Mouse (Mus musculus): Measurements from ENCODE around the gene Top2a. TPM values are rescaled to one million over a fixed set of nuclear protein-coding genes. Genes with fewer than 3 reads are reported as not detected.
A peak's percentile ranks its signal among the peaks of the same experiment; 100 is the strongest.
"Not testable (repeated sequence)": the region's sequence is repeated elsewhere in the genome, so short reads cannot be mapped to it uniquely, and the experiment has no call there.

The Top2a gene
- polyA plus RNA-seq, 1 experiment from 2014 or later: 190 TPM

- Histone ChIP-seq H3K36me3 (peaks cover 74% of the 10 kb centered on the region), H3K9ac (no peak overlapping the region), H3K27ac (no peak overlapping the region), H3K9me3 (no peaks in the 10 kb centered on the region), H3K4me3 (no peak overlapping the region), H3K4me2 (replicated peaks) (no peak overlapping the region), H3K27me3 (replicated peaks) (no peaks in the 10 kb centered on the region), H3K4me1 (no peaks in the 10 kb centered on the region)
- ATAC-seq (ENCODE audit: low FRiP score, low read depth): no peak
- 84% methylated on average over 11 of the region's 11 CpGs for WGBS
Measured at GRCm38 (mm10) chr11:98999243-98999642, 24.7 kb downstream of the Top2a start.

DNA sequence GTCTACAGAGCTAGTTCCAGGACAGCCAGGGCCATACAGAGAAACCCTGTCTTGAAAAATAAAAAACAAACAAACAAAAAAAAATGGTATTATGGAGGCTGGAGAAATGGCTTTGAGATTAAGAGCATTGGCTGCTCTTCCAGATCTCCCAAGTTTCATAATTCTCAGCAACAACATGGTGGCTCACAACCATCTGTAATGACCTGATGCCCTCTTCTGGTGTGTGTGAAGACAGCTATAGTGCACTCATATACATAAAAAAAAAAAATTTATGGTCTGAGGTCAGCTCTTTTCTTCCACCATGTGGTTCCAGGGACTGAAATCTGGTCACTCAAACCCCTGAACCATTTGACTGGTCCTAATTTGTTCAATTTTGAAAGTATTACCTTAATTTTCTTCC lies 25.2 kb downstream of the Top2a start:
- Histone ChIP-seq H3K9me3 (no peaks in the 10 kb centered on the region), H3K9ac (no peak overlapping the region), H3K4me1 (no peaks in the 10 kb centered on the region), H3K27me3 (replicated peaks) (no peaks in the 10 kb centered on the region), H3K27ac (no peak overlapping the region), H3K36me3 (peaks cover 75% of the 10 kb centered on the region), H3K4me3 (no peak overlapping the region), H3K4me2 (replicated peaks) (no peak overlapping the region)
- no peak for ATAC-seq (ENCODE audit: low FRiP score, low read depth)

GRCm38 (mm10) chr11:98997659-98998058 lies 26.3 kb downstream of the Top2a start:
- ATAC-seq (ENCODE audit: low FRiP score, low read depth): no peak
- H3K9ac ChIP-seq: no peak overlapping the region
- H3K4me3 ChIP-seq: no peak overlapping the region
- no peaks in the 10 kb centered on the region for H3K9me3 ChIP-seq
- no peak overlapping the region for H3K4me2 ChIP-seq (replicated peaks)
- H3K4me1 ChIP-seq: no peaks in the 10 kb centered on the region
- peaks cover 78% of the 10 kb centered on the region for H3K36me3 ChIP-seq
- no peaks in the 10 kb centered on the region for H3K27me3 ChIP-seq (replicated peaks)
- H3K27ac ChIP-seq: no peak overlapping the region
- 95% methylated on average over 4 of the region's 4 CpGs for WGBS

DNA sequence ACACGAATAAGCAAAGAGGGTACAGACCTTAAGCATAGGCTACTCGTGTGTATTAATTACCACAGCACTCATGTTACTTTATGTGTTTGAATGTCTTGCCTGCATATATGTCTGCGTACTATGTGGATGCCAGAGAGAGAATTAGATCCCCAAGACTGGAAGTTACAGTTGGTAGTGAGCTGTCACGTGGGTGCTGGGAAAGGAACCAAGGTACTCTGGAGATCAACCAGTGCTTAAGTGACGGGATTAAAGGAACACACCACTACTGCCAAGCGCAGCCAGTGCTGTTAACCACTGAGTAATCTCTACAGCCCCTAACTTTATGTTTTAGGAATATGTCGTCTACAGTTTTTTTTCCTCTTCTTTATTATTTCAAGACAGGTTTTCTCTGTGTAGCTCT lies 28.0 kb downstream of the Top2a start:
- ATAC-seq (ENCODE audit: low FRiP score, low read depth): no peak
- Histone ChIP-seq H3K4me2 (replicated peaks) (no peak overlapping the region), H3K9me3 (no peaks in the 10 kb centered on the region), H3K4me3 (no peak overlapping the region), H3K4me1 (no peaks in the 10 kb centered on the region), H3K27ac (no peak overlapping the region), H3K36me3 (peaks cover 71% of the 10 kb centered on the region), H3K27me3 (replicated peaks) (no peaks in the 10 kb centered on the region), H3K9ac (no peak overlapping the region)
- 96% methylated on average over 7 of the region's 7 CpGs for WGBS

- H3K4me2 ChIP-seq (replicated peaks): no peak overlapping the region
- no peak for ATAC-seq (ENCODE audit: low FRiP score, low read depth)
- H3K4me3 ChIP-seq: no peak overlapping the region
- no peaks in the 10 kb centered on the region for H3K9me3 ChIP-seq
- no peaks in the 10 kb centered on the region for H3K4me1 ChIP-seq
- no peaks in the 10 kb centered on the region for H3K27me3 ChIP-seq (replicated peaks)
- peaks cover 34% of the 10 kb centered on the region for H3K36me3 ChIP-seq
- H3K9ac ChIP-seq: no peak overlapping the region
- no peak overlapping the region for H3K27ac ChIP-seq
- 83% methylated on average over 6 of the region's 6 CpGs for WGBS
Measured at GRCm38 (mm10) chr11:98990866-98991265, 33.1 kb downstream of the Top2a start.

DNA sequence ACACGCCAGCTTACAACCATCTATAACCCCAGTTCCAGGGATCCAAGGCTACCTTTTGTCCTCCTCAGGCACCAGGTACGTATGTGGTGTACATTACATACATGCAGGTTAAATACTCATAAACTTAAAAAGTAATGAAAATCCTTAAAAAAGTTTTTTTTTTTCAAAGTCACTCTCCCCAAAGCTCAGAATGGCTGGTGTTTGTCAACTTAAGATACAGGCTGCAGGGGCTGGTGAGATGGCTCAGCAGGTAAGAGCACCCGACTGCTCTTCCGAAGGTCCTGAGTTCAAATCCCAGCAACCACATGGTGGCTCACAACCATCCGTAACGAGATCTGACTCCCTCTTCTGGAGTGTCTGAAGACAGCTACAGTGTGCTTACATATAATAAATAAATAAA lies 35.7 kb downstream of the Top2a start:
- peaks cover 14% of the 10 kb centered on the region; the same call in 1 of the 2 replicates for H3K36me3 ChIP-seq
- H3K27ac ChIP-seq; H3K4me3 ChIP-seq; H3K4me2 ChIP-seq (replicated peaks); H3K27me3 ChIP-seq (replicated peaks); H3K9me3 ChIP-seq; ATAC-seq (ENCODE audit: low FRiP score, low read depth); H3K9ac ChIP-seq; H3K4me1 ChIP-seq: not testable (repeated sequence)
- WGBS: 96% methylated on average over 6 of the region's 6 CpGs

DNA sequence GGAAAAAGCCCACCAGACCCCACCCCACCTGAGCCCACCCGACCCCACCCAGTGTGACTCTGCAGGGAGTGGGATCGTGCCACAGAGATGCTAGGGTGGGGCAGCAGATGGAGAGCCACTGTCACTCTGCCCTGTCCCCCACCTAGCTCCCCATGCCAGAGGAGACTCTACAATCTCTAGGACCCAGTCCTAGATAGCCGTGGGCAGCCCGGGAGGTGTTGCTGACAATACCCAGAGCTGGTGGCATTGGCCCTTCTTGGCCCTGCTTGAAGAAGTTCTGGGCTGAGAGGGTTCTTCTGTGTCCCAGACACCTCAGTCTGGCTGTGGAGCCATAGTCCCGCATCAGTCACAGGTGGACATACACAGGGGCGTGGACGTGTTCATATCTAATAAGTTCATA lies 38.4 kb downstream of the Top2a start:
- ATAC-seq (ENCODE audit: low FRiP score, low read depth): no peak
- 93% methylated on average over 7 of the region's 7 CpGs for WGBS
- H3K4me1 ChIP-seq: peaks cover 26% of the 10 kb centered on the region

GRCm38 (mm10) chr11:98983551-98983950 lies 40.4 kb downstream of the Top2a start:
- H3K27me3 ChIP-seq (replicated peaks): 0 out of 2 replicates have a peak, but pooled peaks cover 11% of the 10 kb centered on the region
- no peak overlapping the region for H3K9ac ChIP-seq
- no peak for ATAC-seq (ENCODE audit: low FRiP score, low read depth)
- no peak overlapping the region; the same call in 1 of the 2 replicates for H3K4me3 ChIP-seq
- H3K36me3 ChIP-seq: no peaks in the 10 kb centered on the region
- no peak overlapping the region for H3K27ac ChIP-seq
- H3K4me2 ChIP-seq (replicated peaks): peak overlapping the region; percentile 90
- H3K4me1 ChIP-seq: peaks cover 34% of the 10 kb centered on the region
- H3K9me3 ChIP-seq: no peaks in the 10 kb centered on the region
- 49% methylated on average over 8 of the region's 8 CpGs for WGBS

More for the DNA sequence above, 38.4 kb downstream of the Top2a start:
- Histone ChIP-seq H3K9ac (no peak overlapping the region), H3K27ac (no peak overlapping the region), H3K4me2 (replicated peaks) (no peak overlapping the region), H3K27me3 (replicated peaks) (0 out of 2 replicates have a peak, but pooled peaks cover 11% of the 10 kb centered on the region), H3K4me3 (no peak overlapping the region), H3K9me3 (no peaks in the 10 kb centered on the region), H3K36me3 (no peaks in the 10 kb centered on the region)

- H3K4me2 ChIP-seq (replicated peaks): peak within 1 kb of the TSS; percentile 90
- ATAC-seq (ENCODE audit: low FRiP score, low read depth): peak; percentile 15; the same call in 1 of the 2 replicates
- H3K4me1 ChIP-seq: peaks cover 35% of the 10 kb centered on the region
- H3K27ac ChIP-seq: peak within 1 kb of the TSS; percentile 77
- no peaks in the 10 kb centered on the region for H3K36me3 ChIP-seq
- H3K27me3 ChIP-seq (replicated peaks): 0 out of 2 replicates have a peak, but pooled peaks cover 11% of the 10 kb centered on the region
- WGBS: 2% methylated on average over 28 of the region's 28 CpGs
- no peaks in the 10 kb centered on the region for H3K9me3 ChIP-seq
- H3K9ac ChIP-seq: peak within 1 kb of the TSS; percentile 76
- H3K4me3 ChIP-seq: peak within 1 kb of the TSS; percentile 58
Measured at GRCm38 (mm10) chr11:98982773-98983133, 41.2 kb downstream of the Top2a start, which contains the start of gene Gjd3. TSS of gene Gjd3 (minus strand) at chr11:98983016.

DNA sequence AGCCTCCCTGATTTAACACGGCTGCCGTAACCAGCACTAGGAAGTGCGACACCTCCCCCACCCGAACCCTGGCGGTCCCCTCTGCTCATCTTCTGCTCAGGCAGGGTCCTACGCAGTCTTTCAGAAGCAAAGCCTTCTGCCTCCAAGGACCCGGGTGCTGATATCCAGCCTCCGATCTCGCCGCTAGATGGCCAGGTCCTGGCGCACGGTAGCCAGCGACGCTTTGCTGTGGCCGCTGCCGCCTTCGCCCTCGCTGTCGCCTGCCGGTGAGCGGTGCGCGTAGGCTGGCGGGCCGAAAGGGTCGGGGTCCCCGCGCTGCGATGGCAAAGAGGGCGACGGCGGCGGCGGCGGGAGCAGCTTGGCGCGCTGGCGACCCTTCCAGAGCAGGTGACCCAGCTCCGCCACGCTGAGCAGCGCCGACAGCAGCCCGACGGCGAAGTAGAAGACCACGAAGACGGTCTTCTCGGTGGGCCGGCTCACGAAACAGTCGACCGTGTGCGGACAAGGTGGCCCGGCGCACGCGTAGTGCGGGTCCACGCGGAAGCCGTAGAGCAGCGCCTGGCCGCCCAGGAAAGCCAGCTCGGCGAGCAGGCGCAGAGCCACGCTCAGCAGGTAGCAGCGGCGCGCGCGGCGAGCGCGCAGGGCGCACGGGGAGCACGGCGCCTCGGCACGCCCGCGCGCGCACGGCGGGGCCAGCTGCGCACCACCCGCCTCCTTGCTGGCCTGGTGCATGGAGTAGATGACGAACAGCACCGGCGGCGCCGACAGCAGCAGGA lies 41.8 kb downstream of the Top2a start:
- Histone ChIP-seq H3K9ac (peak overlapping the region; percentile 76), H3K27me3 (replicated peaks) (0 out of 2 replicates have a peak, but pooled peaks cover 11% of the 10 kb centered on the region), H3K4me1 (peaks cover 35% of the 10 kb centered on the region)

GRCm38 (mm10) chr11:98981289-98981996 lies 42.5 kb downstream of the Top2a start:
- H3K4me3 ChIP-seq: peak overlapping the region; percentile 58
- H3K4me2 ChIP-seq (replicated peaks): peak overlapping the region; percentile 90
- H3K27ac ChIP-seq: peak overlapping the region; percentile 77
- H3K36me3 ChIP-seq: no peaks in the 10 kb centered on the region
- H3K4me1 ChIP-seq: peaks cover 35% of the 10 kb centered on the region
- peak overlapping the region; percentile 76 for H3K9ac ChIP-seq
- WGBS: 35% methylated on average over 20 of the region's 20 CpGs
- 0 out of 2 replicates have a peak, but pooled peaks cover 11% of the 10 kb centered on the region for H3K27me3 ChIP-seq (replicated peaks)
- no peaks in the 10 kb centered on the region for H3K9me3 ChIP-seq
- ATAC-seq (ENCODE audit: low FRiP score, low read depth): peak; percentile 41

More for the DNA sequence above, 41.8 kb downstream of the Top2a start:
- Histone ChIP-seq H3K4me3 (peak overlapping the region; percentile 58), H3K4me2 (replicated peaks) (peak overlapping the region; percentile 90), H3K36me3 (no peaks in the 10 kb centered on the region), H3K27ac (peak overlapping the region; percentile 77), H3K9me3 (no peaks in the 10 kb centered on the region)
- peak; percentile 66 for ATAC-seq (ENCODE audit: low FRiP score, low read depth)
- under 1% methylated on average over 94 of the region's 94 CpGs for WGBS

DNA sequence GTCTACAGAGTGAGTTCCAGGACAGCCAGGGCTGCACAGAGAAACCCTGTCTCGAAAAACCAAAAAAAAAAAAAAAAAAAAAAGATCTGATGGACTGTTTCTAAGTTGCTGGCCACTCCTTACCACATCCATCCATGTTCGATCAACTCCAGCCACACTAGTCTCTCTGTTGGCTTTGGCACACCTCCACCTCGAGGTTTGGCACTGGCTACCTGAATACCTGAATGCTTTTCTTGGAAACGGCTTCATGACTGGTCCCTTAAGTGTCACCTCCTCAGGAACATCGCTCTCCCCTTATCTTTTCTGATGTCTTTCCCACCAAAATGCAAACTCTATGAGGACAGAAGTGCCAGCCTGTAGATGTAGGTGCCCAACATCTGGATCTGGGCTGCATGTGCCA lies 44.6 kb downstream of the Top2a start:
- Histone ChIP-seq H3K4me2 (replicated peaks) (no peak overlapping the region), H3K9me3 (no peaks in the 10 kb centered on the region), H3K27me3 (replicated peaks) (0 out of 2 replicates have a peak, but pooled peaks cover 11% of the 10 kb centered on the region), H3K36me3 (peaks cover 10% of the 10 kb centered on the region), H3K4me3 (no peak overlapping the region), H3K9ac (no peak overlapping the region), H3K4me1 (peaks cover 40% of the 10 kb centered on the region), H3K27ac (no peak overlapping the region)
- WGBS: 76% methylated on average over 5 of the region's 5 CpGs
- no peak for ATAC-seq (ENCODE audit: low FRiP score, low read depth)
